Mouse (Mus musculus) bone marrow, adult 2 months (tissue): Measurements from ENCODE around the gene Eif3k.

ENCODE experiments used
- CTCF ChIP-seq: fragments of 200-500 bp; IDR thresholded peaks from 2 replicates; pipeline ENCODE4 v1.5.1; 2011; ENCODE audit warnings: low read length, control low read depth; ENCODE audit not compliant: control insufficient read depth, insufficient read depth
- POLR2A ChIP-seq: fragments of 200-500 bp; IDR thresholded peaks from 2 replicates; pipeline ENCODE4 v1.6.1; 2011; ENCODE audit warnings: low read depth, mild to moderate bottlenecking, control low read depth, low read length, borderline replicate concordance; ENCODE audit not compliant: control insufficient read depth

DNA sequence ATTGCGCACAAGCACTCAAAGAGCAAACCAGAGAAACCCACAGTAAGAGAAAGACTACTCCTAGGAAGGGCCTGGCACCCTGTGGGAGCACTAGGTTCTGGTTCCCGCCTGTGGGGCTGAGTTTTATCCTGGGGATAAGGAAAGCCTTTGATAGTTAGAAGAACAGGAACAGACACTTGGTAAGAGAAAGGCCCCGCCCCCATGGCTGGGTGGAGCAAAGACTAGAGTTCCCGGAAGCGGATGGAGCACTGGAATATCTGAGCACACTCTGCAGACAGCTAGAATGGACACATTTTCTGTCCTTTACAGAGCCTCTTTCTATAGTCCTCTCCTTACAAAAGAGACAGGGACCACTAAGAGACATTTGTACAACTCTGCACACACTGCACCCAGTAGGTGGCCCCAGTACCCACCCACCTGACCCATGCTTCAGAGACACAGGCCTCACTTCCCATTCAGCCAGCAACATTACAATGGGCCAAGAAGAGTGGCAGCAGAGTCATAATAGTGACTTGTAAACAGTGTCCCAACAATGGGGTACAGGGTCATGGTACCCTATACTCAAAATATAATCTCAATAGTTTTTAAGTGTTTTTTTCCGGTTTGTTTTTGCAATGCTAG lies 49.1 kb downstream of the Eif3k start:
- TF ChIP-seq POLR2A (no peak), CTCF (no peak)
